Mouse (Mus musculus): ENCODE measurements around the gene Fes. TPM values are rescaled to one million over a fixed set of nuclear protein-coding genes. Genes with fewer than 3 reads are reported as not detected.

Fes gene
- polyA plus RNA-seq, 1 experiment: 5.9 TPM

- TF ChIP-seq POLR2A (IDR thresholded peaks at IDR 0.05; ENCODE audit: extremely low read depth, insufficient read depth, low read length) (no peak), CTCF (IDR thresholded peaks at IDR 0.05; ENCODE audit: extremely low read depth, insufficient read depth, low read length) (no peak)
- Histone ChIP-seq H3K27ac (ENCODE audit: insufficient read depth, low read length) (peak overlapping the region; percentile 9; the same call in 1 of the 2 replicates), H3K4me1 (ENCODE audit: control insufficient read depth, insufficient read depth, low read length) (no peaks in the 10 kb centered on the region; the same call in none of the 2 replicates), H3K4me3 (ENCODE audit: insufficient read depth, low read length) (peak overlapping the region; percentile 50)
Observed at GRCm38 (mm10) chr7:80343270-80344018, 44.3 kb downstream of the Fes start.

- TF ChIP-seq POLR2A (IDR thresholded peaks at IDR 0.05; ENCODE audit: extremely low read depth, insufficient read depth, low read length) (peak; percentile 88), CTCF (IDR thresholded peaks at IDR 0.05; ENCODE audit: extremely low read depth, insufficient read depth, low read length) (peak; percentile 67)
- peak within 1 kb of the TSS; percentile 9; the same call in 1 of the 2 replicates for H3K27ac ChIP-seq (ENCODE audit: insufficient read depth, low read length)
Observed at GRCm38 (mm10) chr7:80342858-80343257, 44.9 kb downstream of the Fes start, which contains the start of gene Hddc3. Gene Hddc3, plus strand, starts transcription at chr7:80343104.

GRCm38 (mm10) chr7:80341793-80342192, 46.0 kb downstream of the Fes start:
- H3K4me1 ChIP-seq (ENCODE audit: control insufficient read depth, insufficient read depth, low read length): no peaks in the 10 kb centered on the region; the same call in none of the 2 replicates
- no peak for TF ChIP-seq CTCF (IDR thresholded peaks at IDR 0.05; ENCODE audit: extremely low read depth, insufficient read depth, low read length)
- no peak for TF ChIP-seq POLR2A (IDR thresholded peaks at IDR 0.05; ENCODE audit: extremely low read depth, insufficient read depth, low read length)
- no peak overlapping the region for H3K4me3 ChIP-seq (ENCODE audit: insufficient read depth, low read length)
- H3K27ac ChIP-seq (ENCODE audit: insufficient read depth, low read length): no peak overlapping the region

More at GRCm38 (mm10) chr7:80342858-80343257, 44.9 kb downstream of the Fes start, which contains the start of gene Hddc3:
- Histone ChIP-seq H3K4me3 (ENCODE audit: insufficient read depth, low read length) (peak within 1 kb of the TSS; percentile 50), H3K4me1 (ENCODE audit: control insufficient read depth, insufficient read depth, low read length) (no peaks in the 10 kb centered on the region; the same call in none of the 2 replicates)

- H3K4me3 ChIP-seq (ENCODE audit: insufficient read depth, low read length): peak within 1 kb of the TSS; percentile 60
- no peak within 1 kb of the TSS; the same call in 1 of the 2 replicates for H3K27ac ChIP-seq (ENCODE audit: insufficient read depth, low read length)
- TF ChIP-seq CTCF (IDR thresholded peaks at IDR 0.05; ENCODE audit: extremely low read depth, insufficient read depth, low read length) (peak; percentile 61), POLR2A (IDR thresholded peaks at IDR 0.05; ENCODE audit: extremely low read depth, insufficient read depth, low read length) (no peak)
- no peaks in the 10 kb centered on the region; the same call in none of the 2 replicates for H3K4me1 ChIP-seq (ENCODE audit: control insufficient read depth, insufficient read depth, low read length)
Observed at GRCm38 (mm10) chr7:80340793-80341192, 47.0 kb downstream of the Fes start, which contains the start of gene Unc45a. Gene Unc45a, minus strand, starts transcription at chr7:80341005.

- Histone ChIP-seq H3K4me1 (ENCODE audit: control insufficient read depth, insufficient read depth, low read length) (no peaks in the 10 kb centered on the region; the same call in none of the 2 replicates), H3K4me3 (ENCODE audit: insufficient read depth, low read length) (peak overlapping the region; percentile 60), H3K27ac (ENCODE audit: insufficient read depth, low read length) (no peak overlapping the region; the same call in 1 of the 2 replicates)
- TF ChIP-seq POLR2A (IDR thresholded peaks at IDR 0.05; ENCODE audit: extremely low read depth, insufficient read depth, low read length) (peak; percentile 97), CTCF (IDR thresholded peaks at IDR 0.05; ENCODE audit: extremely low read depth, insufficient read depth, low read length) (peak; percentile 62)
Observed at GRCm38 (mm10) chr7:80339793-80340628, 47.7 kb downstream of the Fes start.

GRCm38 (mm10) chr7:80339371-80339770, 48.4 kb downstream of the Fes start:
- Histone ChIP-seq H3K27ac (ENCODE audit: insufficient read depth, low read length) (no peak overlapping the region), H3K4me1 (ENCODE audit: control insufficient read depth, insufficient read depth, low read length) (no peaks in the 10 kb centered on the region; the same call in none of the 2 replicates), H3K4me3 (ENCODE audit: insufficient read depth, low read length) (peak overlapping the region; percentile 60)
- no peak for TF ChIP-seq CTCF (IDR thresholded peaks at IDR 0.05; ENCODE audit: extremely low read depth, insufficient read depth, low read length)

GRCm38 (mm10) chr7:80336932-80337331, 50.8 kb downstream of the Fes start:
- TF ChIP-seq POLR2A (IDR thresholded peaks at IDR 0.05; ENCODE audit: extremely low read depth, insufficient read depth, low read length): no peak
- TF ChIP-seq CTCF (IDR thresholded peaks at IDR 0.05; ENCODE audit: extremely low read depth, insufficient read depth, low read length): no peak
- H3K4me3 ChIP-seq (ENCODE audit: insufficient read depth, low read length): no peak overlapping the region
- H3K27ac ChIP-seq (ENCODE audit: insufficient read depth, low read length): no peak overlapping the region
- no peaks in the 10 kb centered on the region; the same call in 1 of the 2 replicates for H3K4me1 ChIP-seq (ENCODE audit: control insufficient read depth, insufficient read depth, low read length)

- no peak overlapping the region for H3K4me3 ChIP-seq (ENCODE audit: insufficient read depth, low read length)
- TF ChIP-seq CTCF (IDR thresholded peaks at IDR 0.05; ENCODE audit: extremely low read depth, insufficient read depth, low read length) (no peak), POLR2A (IDR thresholded peaks at IDR 0.05; ENCODE audit: extremely low read depth, insufficient read depth, low read length) (no peak)
- H3K27ac ChIP-seq (ENCODE audit: insufficient read depth, low read length): no peak overlapping the region
- H3K4me1 ChIP-seq (ENCODE audit: control insufficient read depth, insufficient read depth, low read length): no peaks in the 10 kb centered on the region; the same call in 1 of the 2 replicates
Observed at GRCm38 (mm10) chr7:80334848-80335247, 52.9 kb downstream of the Fes start.

GRCm38 (mm10) chr7:80331433-80331832, 56.3 kb downstream of the Fes start:
- H3K27ac ChIP-seq (ENCODE audit: insufficient read depth, low read length): no peak overlapping the region
- H3K4me1 ChIP-seq (ENCODE audit: control insufficient read depth, insufficient read depth, low read length): no peaks in the 10 kb centered on the region; the same call in 1 of the 2 replicates
- no peak overlapping the region for H3K4me3 ChIP-seq (ENCODE audit: insufficient read depth, low read length)
- no peak for TF ChIP-seq CTCF (IDR thresholded peaks at IDR 0.05; ENCODE audit: extremely low read depth, insufficient read depth, low read length)
- TF ChIP-seq POLR2A (IDR thresholded peaks at IDR 0.05; ENCODE audit: extremely low read depth, insufficient read depth, low read length): no peak

All from cortical plate, adult 2 months (tissue).